Mouse (Mus musculus): ENCODE measurements at regions not wholly inside any gene's neighbourhood (a gene's known extent, or its start where the extent isn't known, plus 50 kb on each side); places are given as distances from the start of the nearest gene placed in this dataset.

- no peak for TF ChIP-seq CTCF (conservative IDR thresholded peaks at IDR 0.05; ENCODE audit: low read length)
- no peak for TF ChIP-seq NANOG (IDR thresholded peaks at IDR 0.05; ENCODE audit: borderline replicate concordance, low read length)
- TF ChIP-seq POU5F1 (IDR thresholded peaks at IDR 0.05; ENCODE audit: borderline replicate concordance, low read length): no peak
Observed at GRCm38 (mm10) chr4:131072623-131073022, 128.4 kb downstream of the Matn1 start.

All from E14TG2a.4 (cell line).